Mouse (Mus musculus) thymus, adult 2 months (tissue): ENCODE data around the gene Slc1a4.

Source experiments
- CTCF ChIP-seq: fragments of 200-500 bp; IDR thresholded peaks from 2 replicates; pipeline ENCODE4 v1.5.1; 2012; ENCODE audit warnings: mild to moderate bottlenecking, control low read depth, low read length, moderate library complexity, borderline replicate concordance; ENCODE audit not compliant: control insufficient read depth, poor library complexity, insufficient read depth; ENCODE audit errors: extremely low read depth
- POLR2A ChIP-seq: fragments of 200-500 bp; IDR thresholded peaks from 2 replicates; pipeline ENCODE4 v1.6.1; 2012; ENCODE audit warnings: mild to moderate bottlenecking, low read length, control low read depth, moderate library complexity; ENCODE audit not compliant: control insufficient read depth, poor library complexity, insufficient read depth; ENCODE audit errors: extremely low read depth

DNA sequence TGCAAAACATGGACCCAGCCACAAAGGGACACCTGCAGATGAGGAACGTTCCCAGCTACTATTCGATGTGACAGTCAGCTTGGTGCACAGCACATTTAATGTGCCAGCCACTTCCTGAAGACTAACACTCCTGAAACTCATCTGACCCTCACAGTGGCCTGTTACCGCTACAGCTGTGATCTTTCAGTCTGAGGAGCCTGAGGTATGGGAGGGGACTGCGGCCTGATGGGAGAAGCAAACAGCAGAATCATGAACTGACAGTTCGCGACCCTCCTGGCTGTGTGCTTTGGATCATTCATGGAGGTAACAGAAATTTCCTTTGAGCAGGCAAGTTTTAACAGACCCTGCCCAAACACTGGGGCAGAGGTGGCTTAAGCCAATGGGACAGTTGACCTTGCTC lies 31.7 kb downstream of the Slc1a4 start:
- TF ChIP-seq CTCF (no peak), POLR2A (no peak)
